Mouse (Mus musculus): Measurements from ENCODE around the gene Cldn20. TPM values are rescaled to one million over a fixed set of nuclear protein-coding genes. Genes with fewer than 3 reads are reported as not detected.

Cldn20 gene
- polyA plus RNA-seq, 1 experiment from 2014 or later = 0.70 TPM

Other genes with a start within 250 kb of the Cldn20 start
- gene Tiam2, start 206.0 kb upstream of the Cldn20 start, polyA plus RNA-seq (2014; fragmentation: Nextera tagmentation; extraction: Ambion mirVana) = 3.0 and 4.5 TPM in 2 replicates
- 19.5 and 21.4 TPM in 2 replicates for gene Tfb1m, start 25.2 kb downstream of the Cldn20 start, polyA plus RNA-seq (2014; fragmentation: Nextera tagmentation; extraction: Ambion mirVana)
- not detected in 2 replicates for gene Nox3, start 163.7 kb downstream of the Cldn20 start, polyA plus RNA-seq (2014; fragmentation: Nextera tagmentation; extraction: Ambion mirVana)

All from kidney, embryonic 14.5 days (tissue).